Mouse (Mus musculus) C2C12 (cell line): ENCODE measurements around the gene Krt12.

Source experiments
- CTCF ChIP-seq: IDR thresholded peaks from one replicate; pipeline ENCODE4 v1.5.1; 2011; ENCODE audit not compliant: control insufficient read depth, insufficient read depth, insufficient read length
- USF1 ChIP-seq: IDR thresholded peaks from one replicate; pipeline ENCODE4 v1.6.1; 2011; ENCODE audit warnings: low read depth, mild to moderate bottlenecking, control low read depth, moderate library complexity

- TF ChIP-seq USF1 (no peak), CTCF (no peak)
These were observed 32.7 kb upstream of the Krt12 start for GRCm38 (mm10) chr11:99454759-99455158.
